Mouse (Mus musculus) induced T-regulatory cell, adult 2 months (primary cell): ENCODE results near the gene Slc6a16.

Experiments used
- DNase-seq: peaks from one replicate; pipeline ENCODE4 v3.0.0-alpha.2; 2012; ENCODE audit warnings: low read depth

The Slc6a16 gene

GRCm38 (mm10) chr7:45240633-45241388 lies at the start of gene Slc6a16:
TSS of gene Slc6a16 (plus strand) at chr7:45241085.
- no peak for DNase-seq

GRCm38 (mm10) chr7:45191161-45191560 lies 49.7 kb upstream of the Slc6a16 start:
- DNase-seq, result no peak

GRCm38 (mm10) chr7:45191803-45192363 lies 49.0 kb upstream of the Slc6a16 start:
- no peak for DNase-seq

- DNase-seq, result no peak
Measured at GRCm38 (mm10) chr7:45192585-45193310, 48.1 kb upstream of the Slc6a16 start.

GRCm38 (mm10) chr7:45193406-45193805 lies 47.5 kb upstream of the Slc6a16 start:
- DNase-seq, result no peak

- no peak for DNase-seq
Measured at GRCm38 (mm10) chr7:45193871-45194785, 46.8 kb upstream of the Slc6a16 start.

- no peak for DNase-seq
Measured at GRCm38 (mm10) chr7:45195341-45196175, 45.3 kb upstream of the Slc6a16 start.

GRCm38 (mm10) chr7:45196176-45196535 lies 44.7 kb upstream of the Slc6a16 start:
- no peak for DNase-seq

GRCm38 (mm10) chr7:45196994-45197393 lies 43.9 kb upstream of the Slc6a16 start:
- DNase-seq, result no peak

GRCm38 (mm10) chr7:45198435-45198834 lies 42.5 kb upstream of the Slc6a16 start:
- DNase-seq, result peak; percentile 61

- no peak for DNase-seq
Measured at GRCm38 (mm10) chr7:45198961-45199360, 41.9 kb upstream of the Slc6a16 start.

GRCm38 (mm10) chr7:45202654-45203053 lies 38.2 kb upstream of the Slc6a16 start:
- no peak for DNase-seq

- DNase-seq, result peak; percentile 98
Measured at GRCm38 (mm10) chr7:45204380-45205143, 36.3 kb upstream of the Slc6a16 start, which contains the start of gene Ccdc155. TSS of gene Ccdc155 (minus strand) at chr7:45204892.

- peak; percentile 22 for DNase-seq
Measured at GRCm38 (mm10) chr7:45208260-45208659, 32.6 kb upstream of the Slc6a16 start.

- peak; percentile 55 for DNase-seq
Measured at GRCm38 (mm10) chr7:45211070-45211469, 29.8 kb upstream of the Slc6a16 start.

GRCm38 (mm10) chr7:45211851-45212251 lies 29.0 kb upstream of the Slc6a16 start, which contains the start of gene Dkkl1:
TSS of gene Dkkl1 (minus strand) at chr7:45212147.
- DNase-seq, result peak; percentile 71

- peak; percentile 21 for DNase-seq
Measured at GRCm38 (mm10) chr7:45212356-45212755, 28.5 kb upstream of the Slc6a16 start.

- no peak for DNase-seq
Measured at GRCm38 (mm10) chr7:45213708-45214107, 27.2 kb upstream of the Slc6a16 start.

- DNase-seq, result no peak
Measured at GRCm38 (mm10) chr7:45215673-45216441, 25.0 kb upstream of the Slc6a16 start, which contains the start of gene Tead2. TSS of gene Tead2 (plus strand) at chr7:45215753.
